Mouse (Mus musculus): ENCODE results near the gene Mrps21. TPM values are rescaled to one million over a fixed set of nuclear protein-coding genes. Genes with fewer than 3 reads are reported as not detected.
"Not testable (repeated sequence)": the region's sequence is repeated elsewhere in the genome, so short reads cannot be mapped to it uniquely, and the experiment has no call there.

The Mrps21 gene
- total RNA-seq (2021): 100 to 1,000 TPM; 270 to 271 TPM
- long read RNA-seq, experiment 1, transcript Mrps21-202 (2 exons, 405 nt): minor isoform, 10 of 87 reads
- long read RNA-seq, experiment 1, transcript Mrps21-201 (3 exons, 488 nt): major isoform, 73 of 87 reads
- long read RNA-seq, experiment 1, partial matches to known transcripts: 0 of 87 reads
- long read RNA-seq, experiment 1, other reads (novel, unspliced or antisense): 4 of 87 reads
- long read RNA-seq, experiment 2, transcript Mrps21-201 (3 exons, 488 nt): major isoform, 66 of 79 reads
- long read RNA-seq, experiment 2, transcript Mrps21-202 (2 exons, 405 nt): minor isoform, 6 of 79 reads
- long read RNA-seq, experiment 2, partial matches to known transcripts: 3 of 79 reads
- long read RNA-seq, experiment 2, other reads (novel, unspliced or antisense): 4 of 79 reads

- DNase-seq: peak; percentile 80
These were observed at the start of gene Mrps21 for GRCm38 (mm10) chr3:95871392-95871867. TSS of gene Mrps21 (minus strand) at chr3:95871519.

- not testable (repeated sequence) for DNase-seq
These were observed 49.2 kb upstream of the Mrps21 start for GRCm38 (mm10) chr3:95920532-95920931.

- no peak for DNase-seq
These were observed 45.4 kb upstream of the Mrps21 start for GRCm38 (mm10) chr3:95916760-95917159.

GRCm38 (mm10) chr3:95914706-95915105 lies 43.4 kb upstream of the Mrps21 start:
- DNase-seq: no peak

GRCm38 (mm10) chr3:95907613-95908012 lies 36.3 kb upstream of the Mrps21 start:
- DNase-seq: no peak

GRCm38 (mm10) chr3:95906860-95907259 lies 35.5 kb upstream of the Mrps21 start:
- peak; percentile 47 for DNase-seq

- no peak for DNase-seq
These were observed 34.7 kb upstream of the Mrps21 start for GRCm38 (mm10) chr3:95905940-95906492.

GRCm38 (mm10) chr3:95905146-95905939 lies 34.0 kb upstream of the Mrps21 start:
- DNase-seq: no peak

GRCm38 (mm10) chr3:95904568-95904967 lies 33.2 kb upstream of the Mrps21 start, which contains the start of gene Car14:
TSS of gene Car14 (minus strand) at chr3:95904691.
- DNase-seq: peak; percentile 45

GRCm38 (mm10) chr3:95903753-95904502 lies 32.6 kb upstream of the Mrps21 start:
- no peak for DNase-seq

- no peak for DNase-seq
These were observed 31.3 kb upstream of the Mrps21 start for GRCm38 (mm10) chr3:95902643-95903042.

- DNase-seq: no peak
These were observed 31.0 kb upstream of the Mrps21 start for GRCm38 (mm10) chr3:95902373-95902625.

GRCm38 (mm10) chr3:95901616-95902372 lies 30.5 kb upstream of the Mrps21 start:
- DNase-seq: peak; percentile 36

GRCm38 (mm10) chr3:95899800-95900524 lies 28.6 kb upstream of the Mrps21 start:
- DNase-seq: no peak

GRCm38 (mm10) chr3:95895501-95895900 lies 24.2 kb upstream of the Mrps21 start:
- not testable (repeated sequence) for DNase-seq

GRCm38 (mm10) chr3:95894317-95895160 lies 23.2 kb upstream of the Mrps21 start:
- DNase-seq: peak; percentile 45

GRCm38 (mm10) chr3:95893606-95894316 lies 22.4 kb upstream of the Mrps21 start, which contains the start of gene Aph1a:
TSS of gene Aph1a (plus strand) at chr3:95893969.
- peak; percentile 90 for DNase-seq

GRCm38 (mm10) chr3:95893126-95893525 lies 21.8 kb upstream of the Mrps21 start:
- DNase-seq: no peak

Data from gastrocnemius, postnatal 10 days (tissue).